ENCODE assay signal across 16 mouse cellular contexts in the genomic region with DNA sequence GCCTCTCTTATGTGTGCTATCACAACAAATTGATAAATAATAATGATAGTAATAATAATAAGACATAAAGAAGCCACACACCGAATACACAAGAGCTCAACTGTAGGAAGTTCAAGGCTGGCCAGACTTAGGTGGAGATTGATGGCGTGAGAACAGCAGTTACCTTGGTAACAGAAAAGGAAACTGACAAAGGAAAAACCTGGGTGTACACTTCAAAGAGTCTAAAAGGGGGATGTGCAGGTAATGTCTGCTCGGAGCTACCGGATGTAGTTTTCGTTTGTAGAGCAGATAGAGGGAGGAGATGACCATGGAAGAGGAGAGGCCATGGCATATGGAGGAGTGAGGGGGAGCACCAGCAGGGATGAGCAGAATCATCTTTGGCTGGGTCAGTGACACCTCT. TPM values are rescaled to one million over a fixed set of nuclear protein-coding genes. Genes with fewer than 3 reads are reported as not detected.
DNase-seq lines count a peak whose midpoint lies in the region; ATAC-seq and TF ChIP-seq lines count a peak whose summit lies in the region.
"Had no signal": no experiment of that assay in that cellular context is flagged by ENCODE, and none has a peak within 500 bp of the region (broad histone marks: within the 10 kb centered on the region; RNA-seq: fewer than 3 reads in every experiment).

No protein-coding gene starts in this region.

- TF ChIP-seq CTCF in olfactory bulb, adult 2 months (IDR thresholded peaks at IDR 0.05; ENCODE audit: insufficient read depth, low read depth, low read length) = no peak

- peaks cover 10% of the 10 kb centered on the region for H3K4me1 ChIP-seq in olfactory bulb, adult 2 months (ENCODE audit: control insufficient read depth, insufficient read depth, low read length)
- H3K4me1 ChIP-seq in midbrain, embryonic 14.5 days (ENCODE audit: control insufficient read depth, insufficient read depth, low read length) = no peaks in the 10 kb centered on the region
- H3K4me1 ChIP-seq: liver, embryonic 12.5 days had no signal

- H3K4me2 ChIP-seq in midbrain, embryonic 14.5 days (ENCODE audit: low read length) = no peak overlapping the region
- H3K4me2 ChIP-seq: heart, embryonic 12.5 days; liver, embryonic 12.5 days had no signal

- peak; percentile 73 for DNase-seq in heart, adult 11 months
- DNase-seq in heart, postnatal 14 days = no peak
- no peak for DNase-seq in midbrain, embryonic 14.5 days
- DNase-seq in cerebellum, adult 8-10 months = no peak
- DNase-seq: adrenal gland, adult 8-10 months; cerebellum, postnatal 10 days; kidney, adult 2 months; kidney, postnatal 36 days; lung, adult 2 months; right cerebral cortex, postnatal 4 days had no signal

- ATAC-seq in activated CD4-positive, CD25-positive, alpha-beta regulatory T cell, adult 4 months = peak; percentile 46
- ATAC-seq in inflammation-experienced regulatory T-cells, adult 6 months = peak; percentile 75
- no peak for ATAC-seq in midbrain, embryonic 14.5 days (ENCODE audit: low FRiP score, low TSS enrichment)
- ATAC-seq: hindbrain, embryonic 16.5 days; liver, embryonic 12.5 days had no signal

- peak overlapping the region; percentile 4; the same call in 1 of the 2 replicates for H3K27ac ChIP-seq in olfactory bulb, adult 2 months (ENCODE audit: insufficient read depth, low read depth, low read length)
- H3K27ac ChIP-seq in midbrain, embryonic 14.5 days (replicated peaks; ENCODE audit: low read depth, low read length) = no peak overlapping the region
- H3K27ac ChIP-seq: liver, embryonic 12.5 days had no signal

- H3K36me3 ChIP-seq in midbrain, embryonic 14.5 days (ENCODE audit: control insufficient read depth, insufficient read depth, low read length) = no peaks in the 10 kb centered on the region
- H3K36me3 ChIP-seq: heart, embryonic 12.5 days; liver, embryonic 12.5 days had no signal

- no peaks in the 10 kb centered on the region for H3K9me3 ChIP-seq in midbrain, embryonic 14.5 days (ENCODE audit: control insufficient read depth, low read length)
- H3K9me3 ChIP-seq: heart, embryonic 12.5 days; liver, embryonic 12.5 days had no signal

- 89% methylated on average over 5 of the region's 5 CpGs for WGBS in olfactory bulb, adult 2 months
- 87% methylated on average over 5 of the region's 5 CpGs for WGBS in midbrain, embryonic 14.5 days

- H3K4me3 ChIP-seq in olfactory bulb, adult 2 months (ENCODE audit: insufficient read depth, low read depth, low read length) = no peak overlapping the region
- H3K4me3 ChIP-seq in midbrain, embryonic 14.5 days (replicated peaks; ENCODE audit: low read depth, low read length) = no peak overlapping the region
- H3K4me3 ChIP-seq: heart, embryonic 12.5 days; liver, embryonic 12.5 days had no signal

- no peak for TF ChIP-seq POLR2A in olfactory bulb, adult 2 months (IDR thresholded peaks at IDR 0.05; ENCODE audit: insufficient read depth, low read depth, low read length)

- no peak overlapping the region for H3K9ac ChIP-seq in midbrain, embryonic 14.5 days (replicated peaks; ENCODE audit: low read length)
- H3K9ac ChIP-seq: heart, embryonic 12.5 days; liver, embryonic 12.5 days had no signal

- H3K27me3 ChIP-seq in midbrain, embryonic 14.5 days (ENCODE audit: control insufficient read depth, insufficient read depth, low read length) = no peaks in the 10 kb centered on the region
- H3K27me3 ChIP-seq: heart, embryonic 12.5 days; liver, embryonic 12.5 days had no signal

- intact Hi-C loops in heart, postnatal 14 days (cut with DNase I) = no loop called here

RNA-seq across cellular contexts. Expression of gene Itm2b, which starts 31.4 kb away (rescaled TPM):
- 100 to 1,000 TPM; 584 to 674 TPM for total RNA-seq in heart, postnatal 14 days (2021)
- polyA plus RNA-seq in activated CD4-positive, CD25-positive, alpha-beta regulatory T cell, adult 4 months (2017; shearing (Covaris generic)) = 1,000 to 10,000 TPM in 1 of 2 experiments, 100 to 1,000 TPM in 1; 963 to 1,015 TPM
- 1,000 to 10,000 TPM in 2 of 3 experiments, 100 to 1,000 TPM in 1; 933 to 1,139 (median 1,095) TPM for polyA plus RNA-seq in inflammation-experienced regulatory T-cells, adult 6 months (2017; shearing (Covaris generic))
- polyA plus RNA-seq in olfactory bulb, adult 2 months (2012; ENCODE audit: insufficient read depth, insufficient read length, low replicate concordance, missing spikeins) = 469 and 510 TPM in 2 replicates
- 599 and 615 TPM in 2 replicates for polyA plus RNA-seq in midbrain, embryonic 14.5 days (2014; fragmentation: Nextera tagmentation; extraction: Ambion mirVana)
